Mouse (Mus musculus): ENCODE data around the gene Exosc5.

GRCm38 (mm10) chr7:25719761-25720610, 61.0 kb downstream of the Exosc5 start:
- TF ChIP-seq CTCF (IDR thresholded peaks at IDR 0.05; ENCODE audit: low read depth), result peak; percentile 92
- TF ChIP-seq EP300 (IDR thresholded peaks at IDR 0.05; ENCODE audit: low read depth), result no peak
